Mouse (Mus musculus): ENCODE measurements at regions not wholly inside any gene's neighbourhood (a gene's known extent, or its start where the extent isn't known, plus 50 kb on each side); places are given as distances from the start of the nearest gene placed in this dataset.

DNA sequence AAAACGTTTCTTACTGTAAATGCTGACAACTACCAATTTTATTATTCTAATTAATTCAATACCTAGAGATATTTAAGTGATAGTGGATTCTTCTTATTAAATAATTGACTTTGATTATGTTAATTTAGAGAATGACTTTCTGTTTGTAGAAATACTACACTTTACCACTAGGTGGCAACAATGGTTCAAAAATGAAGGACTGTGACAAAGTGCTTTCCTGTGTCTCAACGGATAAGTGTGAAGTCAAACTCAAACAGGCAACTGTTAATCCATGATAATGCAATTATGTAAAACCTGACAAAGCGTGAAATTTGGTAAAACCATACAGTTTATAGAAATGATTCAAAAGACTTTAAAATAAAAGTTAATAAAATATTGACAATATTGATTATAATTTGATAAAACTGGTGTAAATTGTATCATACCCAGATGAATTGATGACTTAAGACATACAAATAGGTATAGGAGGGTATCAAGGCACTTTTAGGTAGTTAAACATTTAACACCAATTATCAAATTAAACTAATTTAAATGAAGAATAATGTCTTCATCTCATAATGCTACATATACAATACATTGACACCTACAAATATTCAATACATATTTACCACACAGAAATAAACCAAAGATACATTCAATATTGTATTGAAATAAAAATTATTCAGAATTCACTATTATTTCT, 1085.3 kb downstream of the 4930444P10Rik start:
- 4% methylated on average over 3 of the region's 3 CpGs for WGBS
- Histone ChIP-seq H3K4me2 (replicated peaks; ENCODE audit: low read depth, low read length) (no peak overlapping the region), H3K9me3 (ENCODE audit: control insufficient read depth, low read length) (no peaks in the 10 kb centered on the region), H3K9ac (ENCODE audit: low read depth, low read length) (no peak overlapping the region), H3K36me3 (ENCODE audit: control insufficient read depth, insufficient read depth, low read length) (no peaks in the 10 kb centered on the region), H3K4me3 (ENCODE audit: low read length) (no peak overlapping the region), H3K4me1 (ENCODE audit: control insufficient read depth, insufficient read depth, low read length) (no peaks in the 10 kb centered on the region), H3K27me3 (ENCODE audit: control insufficient read depth, insufficient read depth, low read length) (no peaks in the 10 kb centered on the region), H3K27ac (ENCODE audit: low read depth, low read length) (no peak overlapping the region)
- ATAC-seq (ENCODE audit: low FRiP score, low TSS enrichment), result peak; percentile 79; the same call in 1 of the 2 replicates

DNA sequence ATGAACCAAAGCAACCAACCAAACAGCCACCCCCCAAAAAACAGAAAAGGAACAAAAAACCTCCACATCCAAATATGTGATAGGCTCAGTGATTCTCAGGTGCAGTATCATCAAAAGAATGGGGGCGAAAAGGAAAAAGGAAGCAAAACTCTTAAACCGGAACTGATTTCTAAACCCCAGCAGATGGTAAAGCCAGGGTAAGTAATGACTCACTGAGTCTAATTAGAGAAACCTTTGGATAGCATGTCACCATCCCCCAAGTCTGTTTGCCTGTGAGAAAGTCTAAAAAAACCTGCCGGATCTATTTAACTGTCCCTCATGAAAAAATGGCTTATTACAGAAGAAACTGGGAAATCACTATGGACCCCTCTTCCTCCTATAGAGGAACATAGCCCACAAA, 1097.8 kb downstream of the 4930444P10Rik start:
- no peaks in the 10 kb centered on the region for H3K4me1 ChIP-seq (ENCODE audit: control insufficient read depth, insufficient read depth, low read length)
- H3K27me3 ChIP-seq (ENCODE audit: control insufficient read depth, insufficient read depth, low read length), result no peaks in the 10 kb centered on the region
- no peak overlapping the region for H3K27ac ChIP-seq (ENCODE audit: low read depth, low read length)
- WGBS, result 89% methylated on average over 3 of the region's 3 CpGs
- no peak overlapping the region for H3K4me2 ChIP-seq (replicated peaks; ENCODE audit: low read depth, low read length)
- no peak overlapping the region for H3K9ac ChIP-seq (ENCODE audit: low read depth, low read length)
- no peak for ATAC-seq (ENCODE audit: low FRiP score, low TSS enrichment)
- no peaks in the 10 kb centered on the region for H3K9me3 ChIP-seq (ENCODE audit: control insufficient read depth, low read length)
- no peaks in the 10 kb centered on the region for H3K36me3 ChIP-seq (ENCODE audit: control insufficient read depth, insufficient read depth, low read length)
- H3K4me3 ChIP-seq (ENCODE audit: low read length), result no peak overlapping the region

DNA sequence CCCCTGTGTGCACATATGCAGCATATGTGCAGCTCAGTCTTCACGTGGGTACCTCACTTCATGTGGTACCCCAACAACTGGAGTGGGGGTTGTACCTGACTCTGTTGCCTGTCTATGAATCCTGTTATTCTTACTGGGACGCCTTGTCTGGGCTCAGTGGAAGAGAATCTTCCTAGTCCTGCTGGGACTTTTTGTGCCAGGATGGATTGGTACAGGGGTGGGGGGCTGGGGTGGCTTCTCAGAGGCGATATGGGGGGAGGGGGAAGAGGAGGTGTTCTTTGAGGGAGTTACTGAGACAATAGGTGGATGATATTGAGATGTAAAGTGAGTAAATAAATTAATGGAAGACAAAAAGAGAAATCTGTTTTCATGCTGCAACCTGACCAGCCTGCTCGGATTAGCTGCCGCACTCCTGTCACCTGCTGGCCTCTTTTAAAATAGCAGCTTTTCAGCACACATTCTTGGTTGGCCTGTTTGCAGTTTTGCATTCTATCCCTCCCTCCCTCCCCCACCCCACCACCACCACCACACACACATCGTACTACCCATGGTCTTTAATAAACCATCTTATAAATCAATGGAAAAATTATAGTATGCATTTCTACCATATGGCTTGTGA, 1112.9 kb downstream of the 4930444P10Rik start:
- ATAC-seq (ENCODE audit: low FRiP score, low TSS enrichment), result no peak
- 51% methylated on average over 6 of the region's 6 CpGs for WGBS
- H3K4me1 ChIP-seq (ENCODE audit: control insufficient read depth, insufficient read depth, low read length), result no peaks in the 10 kb centered on the region
- no peaks in the 10 kb centered on the region for H3K36me3 ChIP-seq (ENCODE audit: control insufficient read depth, insufficient read depth, low read length)
- H3K27ac ChIP-seq (ENCODE audit: low read depth, low read length), result no peak overlapping the region
- no peaks in the 10 kb centered on the region for H3K27me3 ChIP-seq (ENCODE audit: control insufficient read depth, insufficient read depth, low read length)
- 0 out of 2 replicates have a peak, but pooled peaks cover 2% of the 10 kb centered on the region for H3K9me3 ChIP-seq (ENCODE audit: control insufficient read depth, low read length)
- no peak overlapping the region for H3K4me3 ChIP-seq (ENCODE audit: low read length)
- no peak overlapping the region for H3K9ac ChIP-seq (ENCODE audit: low read depth, low read length)
- H3K4me2 ChIP-seq (replicated peaks; ENCODE audit: low read depth, low read length), result no peak overlapping the region
